Comparison of ENCODE assay signal across 8 mouse cellular contexts in the genomic region with DNA sequence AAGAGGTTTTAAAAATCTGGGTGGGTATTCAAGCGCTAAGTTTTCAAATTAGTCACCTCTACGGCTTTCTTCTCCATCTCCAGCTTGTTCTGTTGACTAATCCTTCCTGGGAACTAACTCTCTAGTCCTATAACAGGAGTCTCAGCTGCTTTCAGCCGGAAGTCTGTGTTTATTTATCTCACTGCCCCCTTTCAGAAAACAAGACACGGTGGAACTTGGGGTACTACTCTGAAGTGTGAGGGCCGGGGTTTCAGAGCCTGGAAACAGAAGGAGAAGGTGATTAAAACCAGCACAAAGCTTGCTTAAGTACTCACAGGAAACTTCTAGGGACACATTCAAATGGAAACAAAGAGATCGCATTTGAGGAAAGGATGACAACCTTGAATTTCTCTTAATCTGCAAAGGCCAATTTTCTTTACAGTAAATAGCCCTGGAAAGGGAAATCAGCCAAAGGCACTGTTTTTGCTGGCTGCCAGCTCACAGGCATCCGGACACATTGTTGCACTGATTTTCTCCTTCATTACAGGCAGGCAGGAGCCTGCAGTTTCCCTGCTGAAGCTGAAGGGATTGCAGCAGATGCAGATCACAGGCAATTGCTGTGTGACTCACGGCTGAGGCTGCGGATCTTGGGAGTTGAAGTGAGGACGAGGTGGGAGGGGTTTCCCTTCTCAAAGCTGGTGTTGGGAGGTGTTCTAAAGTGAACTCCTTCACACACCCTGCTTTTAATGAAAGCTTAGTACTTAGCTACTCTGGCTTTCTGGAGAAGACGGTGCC. TPM values are rescaled to one million over a fixed set of nuclear protein-coding genes. Genes with fewer than 3 reads are reported as not detected.
DNase-seq lines count a peak whose midpoint lies in the region; ATAC-seq lines count a peak whose summit lies in the region.

No protein-coding gene starts in this region.

- peak; percentile 70 for ATAC-seq in kidney, embryonic 15.5 days (replicated peaks; ENCODE audit: low FRiP score)
- peak; percentile 45; the same call in 1 of the 2 replicates for ATAC-seq in limb, embryonic 11.5 days (ENCODE audit: insufficient number of reproducible peaks, low FRiP score, low TSS enrichment, low read depth)
- peak; percentile 44; the same call in 1 of the 2 replicates for ATAC-seq in neural tube, embryonic 12.5 days (ENCODE audit: low FRiP score, low read depth)

- H3K27me3 ChIP-seq in forebrain, embryonic 10.5 days (ENCODE audit: poor library complexity, severe bottlenecking), result no peaks in the 10 kb centered on the region
- H3K27me3 ChIP-seq in heart, embryonic 10.5 days (ENCODE audit: insufficient read depth, poor library complexity, severe bottlenecking), result no peaks in the 10 kb centered on the region
- H3K27me3 ChIP-seq in kidney, embryonic 15.5 days, result no peaks in the 10 kb centered on the region
- no peaks in the 10 kb centered on the region for H3K27me3 ChIP-seq in limb, embryonic 11.5 days (ENCODE audit: control insufficient read depth, insufficient read depth, low read length)
- H3K27me3 ChIP-seq in neural tube, embryonic 12.5 days (replicated peaks), result no peaks in the 10 kb centered on the region

- H3K36me3 ChIP-seq in forebrain, embryonic 10.5 days (replicated peaks), result no peaks in the 10 kb centered on the region
- H3K36me3 ChIP-seq in heart, embryonic 10.5 days, result no peaks in the 10 kb centered on the region
- H3K36me3 ChIP-seq in kidney, embryonic 15.5 days, result no peaks in the 10 kb centered on the region
- H3K36me3 ChIP-seq in limb, embryonic 11.5 days (ENCODE audit: control insufficient read depth, insufficient read depth, low read length), result no peaks in the 10 kb centered on the region
- H3K36me3 ChIP-seq in neural tube, embryonic 12.5 days, result no peaks in the 10 kb centered on the region

- DNase-seq in adrenal gland, postnatal 10 days, result peak; percentile 69
- DNase-seq in forebrain, embryonic 10.5 days (ENCODE audit: extremely low spot score, low spot score), result peak; percentile 37
- DNase-seq in heart, embryonic 10.5 days (ENCODE audit: low spot score), result peak; percentile 76
- DNase-seq in limb, embryonic 11.5 days (ENCODE audit: low spot score), result peak; percentile 60
- peak; percentile 50 for DNase-seq in urinary bladder, postnatal 25 days (ENCODE audit: low spot score)
- DNase-seq in spleen, adult 12 weeks (ENCODE audit: low spot score), result no peak

- H3K9ac ChIP-seq in kidney, embryonic 15.5 days, result no peak overlapping the region
- 0 out of 2 replicates have a peak overlapping the region, but pooled peaks have one; percentile 28 for H3K9ac ChIP-seq in limb, embryonic 11.5 days (ENCODE audit: low read length)
- H3K9ac ChIP-seq in neural tube, embryonic 12.5 days, result no peak overlapping the region

- no peaks in the 10 kb centered on the region for H3K9me3 ChIP-seq in forebrain, embryonic 10.5 days
- H3K9me3 ChIP-seq in heart, embryonic 10.5 days, result no peaks in the 10 kb centered on the region
- no peaks in the 10 kb centered on the region for H3K9me3 ChIP-seq in kidney, embryonic 15.5 days (replicated peaks)
- no peaks in the 10 kb centered on the region for H3K9me3 ChIP-seq in limb, embryonic 11.5 days (ENCODE audit: control insufficient read depth, low read length)
- no peaks in the 10 kb centered on the region for H3K9me3 ChIP-seq in neural tube, embryonic 12.5 days

- 16% methylated on average over 11 of the region's 11 CpGs for WGBS in forebrain, embryonic 10.5 days
- 17% methylated on average over 11 of the region's 11 CpGs for WGBS in heart, embryonic 10.5 days
- WGBS in kidney, embryonic 15.5 days, result 18% methylated on average over 11 of the region's 11 CpGs
- 18% methylated on average over 11 of the region's 11 CpGs for WGBS in limb, embryonic 11.5 days
- WGBS in neural tube, embryonic 12.5 days, result 29% methylated on average over 11 of the region's 11 CpGs

- H3K27ac ChIP-seq in forebrain, embryonic 10.5 days, result peak overlapping the region; percentile 64
- peak overlapping the region; percentile 62 for H3K27ac ChIP-seq in heart, embryonic 10.5 days
- H3K27ac ChIP-seq in kidney, embryonic 15.5 days, result peak overlapping the region; percentile 50; the same call in 1 of the 2 replicates
- no peak overlapping the region for H3K27ac ChIP-seq in limb, embryonic 11.5 days (replicated peaks; ENCODE audit: low read depth, low read length)
- H3K27ac ChIP-seq in neural tube, embryonic 12.5 days, result no peak overlapping the region

- peak overlapping the region; percentile 26; the same call in 1 of the 2 replicates for H3K4me2 ChIP-seq in kidney, embryonic 15.5 days
- H3K4me2 ChIP-seq in limb, embryonic 11.5 days (ENCODE audit: low read depth, severe bottlenecking), result no peak overlapping the region; the same call in 1 of the 2 replicates
- H3K4me2 ChIP-seq in neural tube, embryonic 12.5 days (replicated peaks), result no peak overlapping the region

- H3K4me1 ChIP-seq in forebrain, embryonic 10.5 days, result peaks cover 15% of the 10 kb centered on the region
- peaks cover 12% of the 10 kb centered on the region for H3K4me1 ChIP-seq in heart, embryonic 10.5 days
- peaks cover 9% of the 10 kb centered on the region for H3K4me1 ChIP-seq in kidney, embryonic 15.5 days
- H3K4me1 ChIP-seq in limb, embryonic 11.5 days (ENCODE audit: control insufficient read depth, insufficient read depth, low read length), result no peaks in the 10 kb centered on the region
- H3K4me1 ChIP-seq in neural tube, embryonic 12.5 days, result no peaks in the 10 kb centered on the region

- no peak overlapping the region; the same call in 1 of the 2 replicates for H3K4me3 ChIP-seq in forebrain, embryonic 10.5 days
- peak overlapping the region; percentile 29; the same call in 1 of the 2 replicates for H3K4me3 ChIP-seq in heart, embryonic 10.5 days
- H3K4me3 ChIP-seq in kidney, embryonic 15.5 days (replicated peaks), result no peak overlapping the region
- no peak overlapping the region for H3K4me3 ChIP-seq in limb, embryonic 11.5 days (ENCODE audit: low read depth, low read length)
- H3K4me3 ChIP-seq in neural tube, embryonic 12.5 days, result no peak overlapping the region

RNA-seq across cellular contexts. Expression of gene Tet2, which starts 55.7 kb away (rescaled TPM):
- 10 to 100 TPM; 34.3 to 50.3 TPM for total RNA-seq in adrenal gland, postnatal 10 days (2021)
- 14.7 and 15.4 TPM in 2 replicates for polyA plus RNA-seq in forebrain, embryonic 10.5 days (2016; fragmentation: Nextera tagmentation; extraction: Ambion mirVana)
- polyA plus RNA-seq in heart, embryonic 10.5 days (2016; fragmentation: Nextera tagmentation; extraction: Ambion mirVana), result 11.8 and 15.5 TPM in 2 replicates
- polyA plus RNA-seq in kidney, embryonic 15.5 days (2015; fragmentation: Nextera tagmentation; extraction: Ambion mirVana), result 20.0 and 23.3 TPM in 2 replicates
- 12.7 and 14.1 TPM in 2 replicates for polyA plus RNA-seq in limb, embryonic 11.5 days (2014; fragmentation: Nextera tagmentation; extraction: Ambion mirVana)
- 24.7 and 26.3 TPM in 2 replicates for polyA plus RNA-seq in neural tube, embryonic 12.5 days (2016; fragmentation: Nextera tagmentation; extraction: Ambion mirVana)

Comparison
In these comparisons a context has a peak if more than half of its experiments do, and no peak if none do; other contexts are left out.
1. H3K27ac ChIP-seq: peak in forebrain, embryonic 10.5 days (single experiment), heart, embryonic 10.5 days (single experiment) and kidney, embryonic 15.5 days (single experiment); none in limb, embryonic 11.5 days (single experiment) and neural tube, embryonic 12.5 days (single experiment).
2. Peak in every context shown above with its lines, with median percentiles within 50 percentile points of each other: ATAC-seq.